Mouse (Mus musculus) kidney, embryonic 15.5 days (tissue): Measurements from ENCODE around the gene Fgf4. TPM values are rescaled to one million over a fixed set of nuclear protein-coding genes. Genes with fewer than 3 reads are reported as not detected.
"Not testable (repeated sequence)": the region's sequence is repeated elsewhere in the genome, so short reads cannot be mapped to it uniquely, and the experiment has no call there.

Experiments used
- ATAC-seq: fragments of 200-750 bp; cut with Nextera tagmentation; replicated peaks from 2 replicates; pipeline ENCODE4 v1.8.0; 2017; ENCODE audit warnings: moderate TSS enrichment; ENCODE audit not compliant: low FRiP score
- H3K27ac ChIP-seq: fragments of 300-500 bp; sonication (generic); 2 replicates; pipeline ENCODE4 v1.5.1; 2015; ENCODE audit warnings: mild to moderate bottlenecking, inconsistent platforms
- H3K27me3 ChIP-seq: fragments of 300-500 bp; sonication (generic); 2 replicates; pipeline ENCODE4 v1.6.1; 2015; ENCODE audit warnings: inconsistent platforms
- H3K36me3 ChIP-seq: fragments of 300-500 bp; sonication (generic); 2 replicates; pipeline ENCODE4 v1.6.1; 2015; ENCODE audit warnings: inconsistent platforms
- H3K4me1 ChIP-seq: fragments of 300-500 bp; sonication (generic); 2 replicates; pipeline ENCODE4 v1.6.1; 2015; ENCODE audit warnings: inconsistent platforms
- H3K4me2 ChIP-seq: fragments of 300-500 bp; sonication (generic); 2 replicates; pipeline ENCODE4 v1.6.1; 2015; ENCODE audit warnings: moderate library complexity, mild to moderate bottlenecking, inconsistent platforms
- H3K4me3 ChIP-seq: fragments of 300-500 bp; sonication (generic); replicated peaks from 2 replicates; pipeline ENCODE4 v1.5.1; 2015; ENCODE audit warnings: mild to moderate bottlenecking, inconsistent platforms
- H3K9ac ChIP-seq: fragments of 300-500 bp; sonication (generic); 2 replicates; pipeline ENCODE4 v1.6.1; 2015; ENCODE audit warnings: mild to moderate bottlenecking, inconsistent platforms
- H3K9me3 ChIP-seq: fragments of 300-500 bp; sonication (generic); replicated peaks from 2 replicates; pipeline ENCODE4 v1.6.1; 2016; ENCODE audit warnings: inconsistent platforms
- WGBS: fragments of 180-500 bp; shearing (Covaris S2); methylation state at CpG from one replicate; pipeline ENCODE4 v1.1.7; 2015; ENCODE audit warnings: mixed read lengths; 5-methylcytosine and 5-hydroxymethylcytosine counted together
- polyA plus RNA-seq: library from polyadenylated mRNA; unstranded; fragments of >200 nt; fragmentation: Nextera tagmentation; extraction: Ambion mirVana; gene quantifications from 2 replicates; pipeline ENCODE4 v1.2.1, GENCODE M21; 2015

The Fgf4 gene
- polyA plus RNA-seq, 1 experiment from 2014 or later: not detected

DNA sequence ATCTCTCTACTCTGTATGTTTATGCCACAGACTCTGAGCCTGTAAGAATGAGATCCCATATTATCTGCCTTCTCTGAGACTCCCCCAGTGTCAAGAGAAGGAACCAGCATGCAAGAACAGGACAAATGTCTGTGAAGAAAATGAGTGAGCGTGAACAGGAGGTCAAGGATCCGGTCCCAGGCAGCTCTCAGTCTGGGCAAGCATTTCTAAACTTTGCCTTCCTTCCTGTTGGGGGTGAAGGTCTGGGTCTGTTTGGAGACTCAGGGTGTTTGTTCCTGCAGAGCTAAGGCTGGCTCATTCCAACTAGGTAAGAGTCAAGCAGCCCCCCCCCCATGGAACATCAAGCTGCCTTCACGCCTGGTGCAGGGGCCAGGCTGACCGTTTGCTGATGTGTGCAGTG is 25.3 kb downstream of the Fgf4 start:
- 0 out of 2 replicates have a peak, but pooled peaks cover 3% of the 10 kb centered on the region for H3K4me1 ChIP-seq
- no peak overlapping the region for H3K27ac ChIP-seq
- no peaks in the 10 kb centered on the region for H3K36me3 ChIP-seq
- ATAC-seq: no peak
- H3K9me3 ChIP-seq: no peaks in the 10 kb centered on the region
- peaks cover 6% of the 10 kb centered on the region; the same call in 1 of the 2 replicates for H3K27me3 ChIP-seq
- H3K9ac ChIP-seq: no peak overlapping the region
- H3K4me3 ChIP-seq: no peak overlapping the region
- no peak overlapping the region for H3K4me2 ChIP-seq
- WGBS: 61% methylated on average over 4 of the region's 4 CpGs

DNA sequence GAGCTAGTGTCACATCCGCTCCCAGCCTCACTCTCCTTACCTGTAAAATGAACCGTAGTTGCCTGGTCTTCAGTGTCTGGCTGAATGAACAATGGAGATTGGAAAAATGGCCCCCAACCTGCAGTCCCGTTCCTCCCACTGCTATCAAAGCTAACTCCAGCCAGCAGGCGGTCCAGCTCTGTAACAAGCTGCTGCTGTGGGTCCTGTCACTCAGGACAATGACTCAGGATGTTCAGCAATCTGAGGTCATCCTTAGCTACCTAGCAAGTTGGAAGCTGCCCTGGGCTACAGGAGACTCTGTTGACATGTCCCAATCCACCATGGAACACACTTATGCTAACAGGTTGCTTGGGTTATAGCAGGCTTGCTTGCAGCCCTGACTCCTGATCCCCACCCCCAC is 26.0 kb downstream of the Fgf4 start:
- Histone ChIP-seq H3K4me2 (no peak overlapping the region), H3K36me3 (no peaks in the 10 kb centered on the region), H3K27me3 (0 out of 2 replicates have a peak, but pooled peaks cover 2% of the 10 kb centered on the region), H3K9me3 (no peaks in the 10 kb centered on the region), H3K4me1 (0 out of 2 replicates have a peak, but pooled peaks cover 3% of the 10 kb centered on the region), H3K4me3 (no peak overlapping the region), H3K27ac (no peak overlapping the region), H3K9ac (no peak overlapping the region)
- no peak for ATAC-seq
- WGBS: 74% methylated on average over 4 of the region's 4 CpGs

- Histone ChIP-seq H3K36me3 (no peaks in the 10 kb centered on the region), H3K9me3 (no peaks in the 10 kb centered on the region), H3K4me3 (no peak overlapping the region), H3K4me2 (no peak overlapping the region), H3K27ac (no peak overlapping the region), H3K4me1 (0 out of 2 replicates have a peak, but pooled peaks cover 3% of the 10 kb centered on the region), H3K9ac (no peak overlapping the region), H3K27me3 (0 out of 2 replicates have a peak, but pooled peaks cover 2% of the 10 kb centered on the region)
- 69% methylated on average over 4 of the region's 4 CpGs for WGBS
- ATAC-seq: no peak
Measured at GRCm38 (mm10) chr7:144874226-144874625, 27.1 kb downstream of the Fgf4 start.

- Histone ChIP-seq H3K9me3 (no peaks in the 10 kb centered on the region), H3K4me1 (no peaks in the 10 kb centered on the region), H3K27me3 (0 out of 2 replicates have a peak, but pooled peaks cover 2% of the 10 kb centered on the region), H3K27ac (no peak overlapping the region), H3K36me3 (no peaks in the 10 kb centered on the region), H3K9ac (no peak overlapping the region), H3K4me3 (no peak overlapping the region), H3K4me2 (no peak overlapping the region)
- ATAC-seq: no peak
- 96% methylated on average over 1 of the region's 1 CpGs for WGBS
Measured at GRCm38 (mm10) chr7:144878401-144878800, 31.2 kb downstream of the Fgf4 start.

DNA sequence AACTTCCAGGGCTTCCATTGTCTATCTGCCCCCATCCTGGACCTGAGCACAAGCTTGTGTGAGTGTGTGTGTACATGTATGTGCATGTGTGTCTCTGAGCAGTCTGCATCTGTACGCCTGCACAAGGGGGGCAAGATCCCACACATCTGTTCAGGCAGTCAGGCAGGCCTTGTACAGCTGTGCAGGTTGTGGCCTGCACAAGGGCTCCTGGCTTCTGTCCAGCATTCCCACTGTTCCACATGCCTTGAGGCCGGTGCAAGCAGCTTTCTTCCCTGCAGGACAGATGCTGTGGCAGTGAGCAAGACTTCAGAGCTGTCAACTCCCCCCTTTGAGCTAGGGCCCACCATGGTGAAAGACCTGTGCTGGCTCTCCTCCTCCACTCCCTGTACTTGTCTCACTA is 35.9 kb downstream of the Fgf4 start:
- no peak for ATAC-seq
- no peaks in the 10 kb centered on the region for H3K9me3 ChIP-seq
- H3K27ac ChIP-seq: no peak overlapping the region
- no peak overlapping the region for H3K9ac ChIP-seq
- no peak overlapping the region for H3K4me3 ChIP-seq
- 0 out of 2 replicates have a peak, but pooled peaks cover 5% of the 10 kb centered on the region for H3K27me3 ChIP-seq
- no peaks in the 10 kb centered on the region for H3K36me3 ChIP-seq
- 38% methylated on average over 2 of the region's 2 CpGs for WGBS
- H3K4me1 ChIP-seq: no peaks in the 10 kb centered on the region
- H3K4me2 ChIP-seq: no peak overlapping the region

GRCm38 (mm10) chr7:144887672-144888071 is 40.5 kb downstream of the Fgf4 start:
- H3K36me3 ChIP-seq: no peaks in the 10 kb centered on the region
- H3K4me1 ChIP-seq: peaks cover 7% of the 10 kb centered on the region
- H3K9me3 ChIP-seq: no peaks in the 10 kb centered on the region
- no peak for ATAC-seq
- peaks cover 27% of the 10 kb centered on the region for H3K27me3 ChIP-seq
- no peak overlapping the region for H3K4me3 ChIP-seq
- H3K9ac ChIP-seq: no peak overlapping the region
- no peak overlapping the region for H3K27ac ChIP-seq
- 95% methylated on average over 2 of the region's 2 CpGs for WGBS
- H3K4me2 ChIP-seq: no peak overlapping the region

DNA sequence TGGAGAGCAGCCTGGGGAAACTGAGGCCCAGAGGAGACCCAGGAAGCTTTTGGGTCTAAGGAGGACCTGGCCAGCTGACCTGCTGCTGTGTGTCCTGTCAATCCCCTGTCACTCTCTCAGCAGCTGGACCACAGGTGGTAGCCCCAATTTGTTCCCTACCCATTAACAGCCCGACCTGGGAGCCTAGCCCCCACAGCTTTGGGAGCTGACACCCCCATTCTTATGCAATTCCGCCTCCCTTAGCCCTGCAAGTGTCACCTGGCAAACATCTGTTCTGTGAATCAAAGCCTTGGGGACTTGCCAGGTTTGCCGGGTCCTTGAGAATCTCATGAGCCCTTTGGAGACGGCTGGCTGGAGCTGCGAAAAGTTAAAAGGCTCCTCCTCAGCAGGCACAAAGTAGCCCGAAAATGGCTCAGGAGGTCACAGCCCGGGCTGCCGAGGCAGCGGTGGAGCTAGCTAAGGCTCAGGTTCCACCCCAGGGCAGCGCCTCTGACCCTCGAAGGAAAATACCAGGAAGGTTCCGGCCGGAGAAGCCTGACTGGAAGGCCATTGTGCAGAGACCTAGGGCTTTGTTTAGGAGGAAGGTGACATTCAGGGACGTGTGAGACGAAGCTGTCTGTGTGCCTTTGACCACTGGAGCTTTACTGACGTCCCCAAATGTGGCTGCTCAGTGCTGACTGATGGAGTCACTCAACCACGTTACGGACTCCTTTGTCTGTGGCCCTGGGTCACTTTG is 41.6 kb downstream of the Fgf4 start:
- WGBS: 4% methylated on average over 18 of the region's 18 CpGs
- no peaks in the 10 kb centered on the region for H3K36me3 ChIP-seq
- H3K27me3 ChIP-seq: peaks cover 27% of the 10 kb centered on the region
- H3K4me2 ChIP-seq: 0 out of 2 replicates have a peak overlapping the region, but pooled peaks have one; percentile 13
- H3K4me3 ChIP-seq: no peak overlapping the region
- H3K9ac ChIP-seq: no peak overlapping the region
- ATAC-seq: no peak
- no peaks in the 10 kb centered on the region for H3K9me3 ChIP-seq
- H3K4me1 ChIP-seq: peaks cover 7% of the 10 kb centered on the region
- no peak overlapping the region for H3K27ac ChIP-seq

- WGBS: 89% methylated on average over 1 of the region's 1 CpGs
- not testable (repeated sequence) for H3K4me2 ChIP-seq, ATAC-seq
Measured at GRCm38 (mm10) chr7:144890661-144891060, 43.5 kb downstream of the Fgf4 start.

DNA sequence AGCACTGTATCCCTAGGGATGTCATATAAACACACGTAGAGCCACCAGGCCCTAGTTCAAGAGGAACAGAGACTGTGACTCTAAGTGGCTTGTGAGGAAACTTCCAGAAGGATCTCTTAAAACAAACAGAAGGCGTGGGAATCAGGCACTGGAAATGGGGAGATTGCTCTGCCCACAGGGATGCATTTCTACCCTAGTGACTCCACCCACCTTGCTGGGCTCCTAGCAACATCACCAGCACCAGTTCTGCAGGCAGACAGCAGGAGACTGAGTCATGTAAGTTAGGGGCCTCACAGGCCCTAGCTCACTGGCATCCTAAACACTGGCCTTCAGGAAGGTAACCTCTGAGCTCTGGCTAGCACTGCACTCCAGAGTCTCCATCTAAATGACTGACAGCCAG is 44.7 kb downstream of the Fgf4 start:
- Histone ChIP-seq H3K4me2 (no peak overlapping the region), H3K27me3 (peaks cover 47% of the 10 kb centered on the region), H3K9me3 (no peaks in the 10 kb centered on the region), H3K27ac (no peak overlapping the region), H3K4me1 (peaks cover 33% of the 10 kb centered on the region), H3K36me3 (no peaks in the 10 kb centered on the region), H3K9ac (no peak overlapping the region), H3K4me3 (no peak overlapping the region)
- no peak for ATAC-seq
- WGBS: 85% methylated on average over 2 of the region's 2 CpGs

More at GRCm38 (mm10) chr7:144890661-144891060, 43.5 kb downstream of the Fgf4 start:
- Histone ChIP-seq H3K27me3 (peaks cover 35% of the 10 kb centered on the region), H3K4me1 (peaks cover 21% of the 10 kb centered on the region)
- H3K9ac ChIP-seq, H3K9me3 ChIP-seq, H3K27ac ChIP-seq, H3K36me3 ChIP-seq, H3K4me3 ChIP-seq: not testable (repeated sequence)

DNA sequence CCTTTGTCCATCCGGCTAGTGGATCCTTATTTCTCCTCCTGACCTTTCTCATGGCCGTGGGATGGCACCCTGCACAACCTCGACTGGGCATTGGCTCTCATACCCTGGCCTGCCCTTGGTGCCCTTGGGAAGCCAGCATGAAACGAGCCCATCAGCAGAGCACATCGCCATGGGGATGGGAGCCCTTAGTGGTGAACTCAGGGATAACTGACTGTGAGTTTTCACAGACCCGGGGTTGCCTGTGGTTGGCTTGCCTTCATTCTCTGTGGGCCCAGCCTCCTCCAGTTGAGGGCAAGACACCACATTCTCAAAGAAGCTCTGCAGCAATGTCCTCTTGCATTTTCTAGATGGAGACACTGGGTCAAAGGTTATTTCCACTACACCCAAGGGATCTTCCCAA is 45.2 kb downstream of the Fgf4 start:
- H3K4me3 ChIP-seq: no peak overlapping the region
- no peaks in the 10 kb centered on the region for H3K9me3 ChIP-seq
- H3K9ac ChIP-seq: no peak overlapping the region

GRCm38 (mm10) chr7:144894191-144894590 is 47.0 kb downstream of the Fgf4 start:
- WGBS: 2% methylated on average over 5 of the region's 5 CpGs

More for the DNA sequence above, 45.2 kb downstream of the Fgf4 start:
- 48% methylated on average over 6 of the region's 6 CpGs for WGBS
- Histone ChIP-seq H3K36me3 (no peaks in the 10 kb centered on the region), H3K4me1 (peaks cover 37% of the 10 kb centered on the region), H3K4me2 (no peak overlapping the region), H3K27me3 (peaks cover 52% of the 10 kb centered on the region), H3K27ac (no peak overlapping the region)
- no peak for ATAC-seq

DNA sequence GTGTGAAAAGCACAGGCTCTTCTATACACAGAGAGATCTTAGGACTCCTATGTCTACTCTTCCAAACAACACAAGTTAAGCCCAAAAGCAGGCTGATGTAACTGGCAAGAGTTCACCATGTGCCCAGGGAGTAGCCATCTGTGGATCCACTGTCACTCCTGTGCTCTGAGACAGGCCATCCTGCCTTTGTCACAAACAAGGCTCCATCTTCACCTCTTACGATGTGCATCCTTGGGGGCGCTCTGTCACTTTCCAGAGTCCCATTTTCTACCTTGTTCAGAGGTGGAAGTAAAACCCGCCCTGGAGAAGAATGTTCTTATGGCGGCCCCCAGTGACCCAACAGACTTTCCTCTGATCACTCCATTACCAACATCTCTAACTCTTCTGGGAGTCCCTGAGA is 47.5 kb downstream of the Fgf4 start:
- peak overlapping the region; percentile 83 for H3K4me2 ChIP-seq
- WGBS: 3% methylated on average over 4 of the region's 4 CpGs
- no peaks in the 10 kb centered on the region for H3K36me3 ChIP-seq
- H3K9ac ChIP-seq: no peak overlapping the region
- peaks cover 64% of the 10 kb centered on the region for H3K27me3 ChIP-seq
- no peak for ATAC-seq
- no peak overlapping the region for H3K27ac ChIP-seq
- no peaks in the 10 kb centered on the region for H3K9me3 ChIP-seq
- peak overlapping the region; percentile 45; the same call in 1 of the 2 replicates for H3K4me3 ChIP-seq
- H3K4me1 ChIP-seq: peaks cover 31% of the 10 kb centered on the region

More at GRCm38 (mm10) chr7:144894191-144894590, 47.0 kb downstream of the Fgf4 start:
- Histone ChIP-seq H3K9me3 (no peaks in the 10 kb centered on the region), H3K4me3 (no peak overlapping the region), H3K4me1 (peaks cover 31% of the 10 kb centered on the region), H3K9ac (no peak overlapping the region), H3K4me2 (peak overlapping the region; percentile 83; the same call in 1 of the 2 replicates), H3K36me3 (no peaks in the 10 kb centered on the region), H3K27me3 (peaks cover 64% of the 10 kb centered on the region), H3K27ac (no peak overlapping the region)
- ATAC-seq: no peak
